8 mouse cellular contexts compared by ENCODE assay signal in the genomic region with DNA sequence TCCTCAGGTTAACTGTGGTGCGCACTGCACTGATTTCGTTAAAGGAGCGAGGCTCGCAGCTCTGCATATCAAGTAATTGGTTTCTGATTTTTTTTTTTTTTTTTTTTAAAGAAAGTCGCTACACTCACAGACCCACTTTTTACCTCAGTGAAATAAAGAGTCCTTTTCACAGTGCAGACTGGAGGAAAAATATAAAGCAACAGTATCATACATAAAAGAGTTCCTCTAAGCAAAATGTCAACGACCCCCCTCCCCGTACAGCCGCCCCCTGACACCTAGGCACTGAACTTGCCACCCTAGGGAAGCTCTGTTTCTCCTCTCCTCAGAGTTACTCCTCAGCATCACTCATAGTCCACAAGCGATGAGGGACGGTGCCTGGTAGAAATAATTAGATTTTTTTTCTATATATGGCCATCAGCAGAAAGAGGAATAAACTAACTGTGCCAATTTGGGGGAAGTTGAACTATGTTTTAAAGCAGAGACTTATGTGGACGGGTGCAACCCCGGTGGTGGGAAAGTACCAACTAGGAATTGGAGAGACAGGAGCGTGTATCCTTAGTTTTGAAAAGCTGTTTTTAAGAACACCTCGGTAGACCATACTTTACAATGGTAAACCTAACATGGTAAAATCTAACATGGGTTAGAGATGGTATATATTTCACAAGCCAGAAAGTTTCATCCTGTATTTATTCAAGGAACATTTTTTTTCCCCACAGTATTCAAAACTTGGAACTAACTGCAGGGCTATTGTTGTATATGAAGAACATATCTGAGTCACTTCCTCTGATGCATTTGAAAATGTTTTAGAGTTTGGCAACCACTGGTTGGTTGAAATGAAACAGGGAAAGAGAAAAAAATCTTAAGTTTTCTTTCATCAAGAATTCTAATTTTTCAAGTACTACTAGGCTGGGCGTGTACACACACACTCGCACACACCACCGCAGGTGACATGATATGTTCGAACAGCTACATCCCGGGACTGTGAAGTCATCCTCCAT.
A peak's percentile ranks its signal among the peaks of the same experiment; 100 is the strongest.
DNase-seq lines count a peak whose midpoint lies in the region; ATAC-seq and TF ChIP-seq lines count a peak whose summit lies in the region.

No protein-coding gene starts in this region.

- peaks cover 3% of the 10 kb centered on the region; the same call in 1 of the 2 replicates for H3K36me3 ChIP-seq in heart, adult 2 months (ENCODE audit: control insufficient read depth, insufficient read depth, low read length)
- no peaks in the 10 kb centered on the region for H3K36me3 ChIP-seq in forebrain, embryonic 16.5 days (ENCODE audit: control insufficient read depth, insufficient read depth)
- no peaks in the 10 kb centered on the region for H3K36me3 ChIP-seq in midbrain, embryonic 10.5 days

- peak overlapping the region; percentile 48 for H3K4me3 ChIP-seq in heart, adult 2 months
- peak overlapping the region; percentile 41 for H3K4me3 ChIP-seq in forebrain, embryonic 16.5 days (replicated peaks; ENCODE audit: low read length)
- peak overlapping the region; percentile 45 for H3K4me3 ChIP-seq in midbrain, embryonic 10.5 days

- peak overlapping the region; percentile 7; the same call in 1 of the 2 replicates for H3K27ac ChIP-seq in heart, adult 2 months
- H3K27ac ChIP-seq in forebrain, embryonic 16.5 days (ENCODE audit: low read length) = peak overlapping the region; percentile 47; the same call in 1 of the 2 replicates
- peak overlapping the region; percentile 76; the same call in 1 of the 2 replicates for H3K27ac ChIP-seq in midbrain, embryonic 10.5 days (replicated peaks)

- TF ChIP-seq EP300 in heart, adult 2 months (IDR thresholded peaks at IDR 0.05; ENCODE audit: insufficient read depth, low read depth, low read length) = no peak

- 35% methylated on average over 19 of the region's 19 CpGs for WGBS in heart, adult 2 months
- 51% methylated on average over 19 of the region's 19 CpGs for WGBS in forebrain, embryonic 16.5 days
- WGBS in midbrain, embryonic 10.5 days = 59% methylated on average over 19 of the region's 19 CpGs

- H3K4me1 ChIP-seq in heart, adult 2 months (ENCODE audit: control insufficient read depth, insufficient read depth, low read length) = peaks cover 3% of the 10 kb centered on the region
- peaks cover 14% of the 10 kb centered on the region for H3K4me1 ChIP-seq in forebrain, embryonic 16.5 days (replicated peaks; ENCODE audit: control insufficient read depth, insufficient read depth, low read length)
- peaks cover 21% of the 10 kb centered on the region for H3K4me1 ChIP-seq in midbrain, embryonic 10.5 days

- no peaks in the 10 kb centered on the region for H3K27me3 ChIP-seq in heart, adult 2 months (ENCODE audit: control insufficient read depth, insufficient read depth, low read length)
- no peaks in the 10 kb centered on the region for H3K27me3 ChIP-seq in forebrain, embryonic 16.5 days (replicated peaks; ENCODE audit: control insufficient read depth, insufficient read depth, low read length)
- H3K27me3 ChIP-seq in midbrain, embryonic 10.5 days (ENCODE audit: low read depth, poor library complexity, severe bottlenecking) = no peaks in the 10 kb centered on the region

- peak overlapping the region; percentile 74 for H3K4me2 ChIP-seq in forebrain, embryonic 16.5 days (ENCODE audit: low read length)

- ATAC-seq in forebrain, embryonic 16.5 days = peak; percentile 32
- ATAC-seq in erythroid progenitor cell, adult 5-6 weeks (replicated peaks; ENCODE audit: low FRiP score, poor library complexity, severe bottlenecking) = no peak

- TF ChIP-seq CTCF in heart, adult 2 months (IDR thresholded peaks at IDR 0.05) = no peak

- 0 out of 2 replicates have a peak, but pooled peaks cover 2% of the 10 kb centered on the region for H3K79me2 ChIP-seq in heart, adult 2 months (replicated peaks; ENCODE audit: control insufficient read depth, insufficient read depth, low read length)

- no peaks in the 10 kb centered on the region for H3K9me3 ChIP-seq in forebrain, embryonic 16.5 days (ENCODE audit: control insufficient read depth, low read length)
- no peaks in the 10 kb centered on the region for H3K9me3 ChIP-seq in midbrain, embryonic 10.5 days (replicated peaks)

- TF ChIP-seq POLR2A in heart, adult 2 months (IDR thresholded peaks at IDR 0.05; ENCODE audit: insufficient read depth, low read depth, low read length) = no peak

- intact Hi-C loops in heart, adult 2 months (cut with DNase I) = no loop called here
- intact Hi-C loops in heart, postnatal 25 days (cut with DNase I) = loop anchor here (5.0 kb wide), 1 partner anchor 34 kb away; no protein-coding TSS in a partner anchor
- intact Hi-C loops in gastrocnemius, postnatal 36 days (cut with DNase I) = no loop called here

- H3K9ac ChIP-seq in heart, adult 2 months (ENCODE audit: low read depth, low read length) = peak overlapping the region; percentile 51
- H3K9ac ChIP-seq in forebrain, embryonic 16.5 days (replicated peaks; ENCODE audit: low read depth, low read length) = peak overlapping the region; percentile 57

- no peak for DNase-seq in heart, adult 2 months
- DNase-seq in heart, postnatal 25 days (ENCODE audit: low spot score) = no peak
- DNase-seq in 3T3-L1 (ENCODE audit: low read depth, low spot score) = peak; percentile 82
- no peak for DNase-seq in midbrain, embryonic 10.5 days (ENCODE audit: low spot score)
- no peak for DNase-seq in gastrocnemius, postnatal 36 days
- DNase-seq in adrenal gland, adult 18-20 months (ENCODE audit: low spot score in 2 of 2) = no peak

Comparison
In these comparisons a context has a peak if more than half of its experiments do, and no peak if none do; other contexts are left out.
1. H3K27ac ChIP-seq: peak in every context shown above with its lines; median percentile 76 in midbrain, embryonic 10.5 days; 47 in forebrain, embryonic 16.5 days; 7 in heart, adult 2 months.